Mouse (Mus musculus) gastrocnemius, adult 8-10 months (tissue): ENCODE data around the gene Mroh7. TPM values are rescaled to one million over a fixed set of nuclear protein-coding genes. Genes with fewer than 3 reads are reported as not detected.

ENCODE experiments used
- DNase-seq, 2 experiments: peaks; one replicate each; pipeline ENCODE4 v3.0.0; 2022; ENCODE audit warnings: low spot score in 2 of 2
- total RNA-seq, 4 experiments: library from RNA; stranded (reverse); gene quantifications; 2 replicates each; pipeline ENCODE4 v1.2.4; 2022

Gene Mroh7
- total RNA-seq, 4 experiments from 2014 or later, result 0.12 to 0.19 TPM; not detected in 2

DNA sequence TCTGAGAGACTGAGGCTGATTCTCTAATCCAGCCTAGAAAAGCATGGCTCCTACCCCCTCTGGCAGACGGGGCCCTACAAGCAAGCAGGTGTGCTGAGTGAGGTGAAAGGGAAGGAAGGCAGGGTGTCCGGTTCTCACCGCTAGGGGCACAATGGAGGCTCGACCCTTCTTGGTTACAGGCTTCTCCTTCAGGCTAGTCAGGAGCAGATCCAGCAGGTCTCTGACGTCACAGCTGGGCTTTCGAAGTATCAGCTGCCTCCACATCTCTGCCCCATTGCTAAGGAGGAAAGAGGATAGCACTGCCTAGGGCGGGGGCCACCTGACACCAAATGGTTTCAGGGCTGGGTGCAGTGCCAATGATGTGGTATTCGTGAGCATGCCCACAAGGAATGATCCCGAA lies 30.7 kb downstream of the Mroh7 start:
- DNase-seq, result peak in 1 of 2 experiments; percentile 21

DNA sequence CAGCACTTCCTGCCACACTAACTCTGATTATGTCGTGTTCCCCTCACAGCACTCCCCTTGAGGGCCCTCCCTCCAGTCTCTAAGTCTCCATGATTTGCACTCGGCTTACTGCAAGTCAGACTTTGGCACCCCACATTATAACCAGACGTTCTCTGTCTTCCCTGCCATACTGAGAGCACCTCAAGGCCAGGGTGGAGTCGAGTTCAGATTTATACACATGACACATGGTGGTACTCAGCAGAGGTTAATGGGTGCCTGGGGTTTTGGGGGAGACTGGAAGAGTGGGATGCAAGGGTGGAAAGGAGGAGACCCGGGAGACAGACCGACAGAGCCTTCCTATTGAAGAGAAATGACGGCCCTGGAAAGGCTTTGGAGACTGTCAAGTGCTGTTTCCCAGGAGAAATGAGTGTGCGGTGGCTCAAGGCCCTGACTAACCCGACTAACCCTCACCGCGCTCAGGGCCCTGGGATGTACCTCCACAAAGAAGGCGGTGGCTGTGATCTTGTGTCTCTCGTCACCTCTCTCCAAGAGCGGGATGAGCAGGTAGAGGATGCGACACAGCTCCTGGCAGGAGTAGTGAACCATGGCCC lies 36.8 kb downstream of the Mroh7 start:
- no peak for DNase-seq

DNA sequence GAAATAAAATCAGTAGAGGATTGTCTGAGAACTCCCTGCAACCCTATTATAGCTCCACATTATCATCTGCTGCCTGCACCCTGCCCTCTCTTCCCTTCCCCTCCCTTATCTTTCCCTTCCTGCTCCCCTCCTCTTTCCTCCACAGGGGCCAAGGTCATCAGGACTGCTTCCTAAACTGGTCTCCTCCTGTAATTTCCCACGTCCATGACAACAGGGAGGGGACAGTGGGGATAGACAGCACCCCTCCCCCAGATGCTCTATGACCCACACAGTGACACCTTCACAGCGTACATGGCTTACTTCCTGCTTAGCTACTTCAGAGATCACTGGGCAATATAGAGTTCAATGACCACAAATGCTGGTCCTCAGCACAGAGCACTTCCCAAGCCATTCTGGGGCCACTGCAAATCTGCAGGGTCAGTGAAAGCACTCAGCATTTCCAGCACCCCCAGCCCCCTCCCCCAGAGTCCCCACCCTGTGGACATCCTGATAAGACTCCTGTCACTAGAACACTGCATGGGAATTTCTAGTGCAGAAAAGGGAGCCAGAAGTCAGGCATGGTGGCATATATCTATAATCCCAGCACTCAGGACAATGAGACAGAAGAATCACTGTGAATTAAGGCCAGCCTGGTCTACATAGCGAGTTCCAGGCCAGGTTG lies 42.0 kb downstream of the Mroh7 start:
- no peak for DNase-seq

DNA sequence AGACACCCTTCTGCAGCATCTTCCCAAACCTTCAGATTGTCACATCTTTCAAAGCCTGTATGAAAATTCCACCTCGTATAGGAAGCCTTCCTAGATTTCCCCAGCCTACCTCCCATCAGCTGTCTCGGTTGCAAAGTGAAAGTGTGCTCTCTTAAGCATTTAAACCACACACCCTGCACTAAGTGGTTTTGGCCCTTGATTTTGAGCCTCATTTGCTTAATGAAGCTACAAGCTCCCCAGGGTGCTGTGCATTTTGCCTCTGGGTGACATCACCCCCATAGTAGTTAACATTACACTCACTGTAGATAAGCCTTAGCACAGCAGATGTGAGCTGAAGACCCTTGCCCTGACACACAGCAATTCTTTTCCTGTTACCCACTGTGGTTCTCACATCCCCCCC lies 49.8 kb downstream of the Mroh7 start:
- no peak for DNase-seq

DNA sequence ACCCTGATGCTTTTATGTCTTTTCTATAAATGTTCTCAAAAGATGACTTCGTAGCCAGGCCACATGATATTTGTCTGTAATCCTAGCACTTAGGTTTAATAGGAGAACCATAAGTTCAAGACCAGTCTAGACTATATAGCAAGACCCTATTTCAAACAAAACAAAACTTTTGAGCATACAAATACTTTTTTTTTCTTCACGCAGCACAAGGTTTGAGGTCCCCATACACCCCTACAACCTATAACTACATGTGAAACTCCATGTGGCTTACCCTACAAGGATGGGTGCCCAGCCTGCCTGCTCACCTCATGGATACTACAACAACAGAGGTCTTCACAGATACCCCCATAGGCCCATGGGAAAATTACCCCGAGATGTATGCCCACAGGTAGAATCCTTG lies 51.6 kb downstream of the Mroh7 start:
- no peak for DNase-seq

DNA sequence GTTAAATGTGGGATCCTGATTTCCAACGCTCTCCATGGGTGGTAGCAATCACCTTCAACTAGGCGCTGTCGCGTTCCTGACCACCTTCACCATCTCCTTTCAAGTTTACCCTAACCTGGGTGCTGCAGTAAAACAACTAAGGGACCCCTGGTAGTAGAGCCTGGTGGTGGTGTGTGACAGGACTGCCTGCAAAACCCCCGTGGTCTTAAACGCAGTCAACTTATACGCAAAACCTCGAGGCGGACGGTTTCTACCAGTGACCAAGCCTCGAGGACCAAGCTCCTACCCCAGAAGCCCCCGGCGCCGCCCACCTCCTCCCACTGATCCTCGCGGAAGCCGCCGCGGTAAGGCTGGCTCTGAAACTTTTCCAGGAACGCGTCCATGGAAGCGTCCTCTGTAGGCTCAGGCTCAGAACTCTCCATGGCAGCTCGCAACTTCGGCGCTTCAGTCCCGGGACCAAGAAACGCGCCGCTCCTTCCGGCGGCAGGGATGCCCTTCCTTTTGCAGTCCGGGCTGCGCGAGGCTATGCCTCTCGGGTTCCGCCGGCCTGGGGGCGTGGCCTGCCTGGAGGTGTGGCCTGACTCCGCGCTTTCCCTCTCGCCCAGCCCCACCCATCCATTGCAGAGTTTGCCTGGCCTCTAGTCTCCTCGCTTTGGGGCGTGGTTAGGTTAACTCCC lies 52.1 kb downstream of the Mroh7 start, which contains the start of gene Ttc4:
Gene Ttc4 (minus strand): TSS at position 503 of the 677 bp plus-strand sequence.
- peak; percentile 77 to 84 for DNase-seq

DNA sequence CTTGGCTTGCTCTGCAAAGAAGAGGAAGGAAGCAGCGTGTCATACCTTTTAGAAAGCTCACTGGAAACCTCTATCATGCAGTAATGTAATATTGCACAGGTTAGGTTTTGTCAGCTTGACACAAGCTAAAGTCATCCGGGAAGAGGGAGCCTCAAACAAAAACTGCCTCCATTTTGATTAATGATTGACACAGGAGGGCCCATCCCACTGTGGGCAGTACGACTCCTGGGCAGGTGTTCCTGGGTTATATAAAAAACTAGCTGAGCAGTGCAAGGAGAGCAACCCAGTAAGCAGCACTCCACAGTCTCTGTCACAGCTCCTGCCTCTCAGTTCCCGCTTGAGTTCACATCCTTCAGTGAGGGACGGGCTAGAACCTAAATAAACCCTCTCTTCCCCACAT lies 54.0 kb downstream of the Mroh7 start:
- DNase-seq, result no peak

DNA sequence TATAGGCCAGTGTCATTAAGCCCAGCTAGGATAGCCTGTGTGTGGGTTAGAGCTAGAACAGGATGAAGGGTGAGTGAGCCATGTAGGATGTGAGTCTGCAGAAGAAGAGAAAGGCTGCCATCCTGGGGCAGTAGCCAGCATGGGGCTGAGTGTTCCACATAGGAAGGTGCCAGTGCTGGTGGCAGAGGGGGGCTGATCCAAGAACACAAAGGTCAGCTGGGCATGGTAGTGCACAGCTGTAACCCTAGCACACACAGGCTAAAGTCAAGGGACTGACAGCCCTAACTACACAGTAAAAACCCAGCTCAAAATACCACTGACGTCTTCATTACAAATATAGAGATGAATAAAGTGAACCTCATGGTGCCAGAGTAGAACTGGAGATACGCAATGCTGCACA lies 64.2 kb downstream of the Mroh7 start:
- DNase-seq, result peak; percentile 69 to 77

DNA sequence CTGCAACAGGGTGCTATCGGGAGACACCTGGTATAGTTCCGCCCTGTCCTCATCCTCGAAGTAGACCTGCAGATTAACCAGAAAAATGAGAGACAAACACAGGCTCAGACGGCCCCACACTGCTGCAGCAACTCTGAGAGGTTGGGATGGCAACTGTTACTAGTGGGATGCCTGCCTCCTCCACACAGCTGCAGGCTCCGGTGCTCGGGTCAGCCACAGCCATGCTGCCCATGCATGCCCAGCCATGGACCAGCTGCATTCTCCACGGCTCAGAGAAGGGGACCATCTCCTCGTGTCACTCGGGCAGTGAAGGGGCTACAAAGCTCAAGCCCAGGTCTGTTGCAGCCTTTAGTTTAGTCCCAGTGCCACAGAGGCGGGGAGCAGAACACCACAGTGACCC lies 65.1 kb downstream of the Mroh7 start:
- no peak for DNase-seq

DNA sequence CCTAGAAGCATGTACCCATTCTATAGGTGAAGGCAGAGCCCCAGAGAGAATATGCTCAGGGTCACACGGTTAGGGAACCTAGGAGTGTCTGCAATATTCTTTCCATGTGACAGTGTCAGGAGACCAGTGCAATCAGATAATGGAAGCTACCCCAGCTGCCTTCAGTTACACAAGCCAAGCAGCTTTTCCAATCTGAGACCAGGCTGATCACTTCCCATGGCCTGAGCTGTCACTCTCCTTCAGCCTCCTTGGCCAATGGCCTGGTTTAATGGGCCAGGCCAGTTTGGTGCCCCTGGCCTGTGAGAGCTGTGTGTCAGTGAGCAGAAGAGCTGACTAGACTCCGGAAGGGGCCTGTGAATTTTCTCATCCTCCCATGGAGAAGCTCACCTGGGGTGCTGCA lies 65.5 kb downstream of the Mroh7 start:
- no peak for DNase-seq

DNA sequence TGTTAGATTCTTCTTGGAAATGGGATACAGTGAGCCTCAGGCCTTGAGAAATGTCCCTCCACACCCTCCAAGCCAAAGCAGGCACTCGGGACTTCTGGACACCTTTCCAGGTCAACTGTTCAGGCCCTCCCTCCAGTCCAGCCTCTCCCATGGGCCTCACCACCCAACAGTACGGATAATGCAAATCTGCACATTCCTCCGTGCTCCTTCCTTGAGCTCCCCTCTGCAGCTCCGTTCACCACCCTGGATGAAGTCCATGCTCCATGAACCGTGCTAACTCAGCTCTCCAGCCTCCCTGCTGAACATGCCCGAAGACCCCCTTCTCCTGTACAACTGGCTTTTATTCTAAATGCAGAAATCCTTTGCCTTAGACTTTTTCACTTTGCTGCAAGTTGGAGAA lies 66.0 kb downstream of the Mroh7 start:
- DNase-seq, result no peak

DNA sequence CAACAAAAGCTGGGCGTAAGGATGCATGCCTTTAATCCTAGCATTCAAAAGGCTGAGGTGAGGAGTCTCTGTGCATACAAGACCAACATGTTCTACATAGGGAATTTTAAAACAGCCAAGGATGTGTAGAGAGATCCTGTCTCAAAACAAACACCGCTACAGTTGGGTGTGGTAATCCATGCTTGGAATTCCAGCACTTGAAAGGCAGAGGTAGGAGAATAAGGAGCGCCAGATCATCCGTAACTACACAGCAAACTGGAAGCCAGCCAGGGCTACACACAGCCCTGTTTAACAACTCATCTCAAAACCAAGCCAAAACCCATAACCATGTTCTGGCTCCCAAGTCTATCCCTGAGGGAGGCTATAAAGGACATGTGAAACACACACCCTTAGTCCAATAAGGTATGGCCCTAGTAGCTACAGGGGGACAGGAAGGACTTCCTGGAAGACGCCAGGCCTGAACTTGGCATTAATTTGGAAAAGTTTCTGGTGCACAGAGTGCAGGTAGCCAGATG lies 66.7 kb downstream of the Mroh7 start:
- DNase-seq, result no peak

DNA sequence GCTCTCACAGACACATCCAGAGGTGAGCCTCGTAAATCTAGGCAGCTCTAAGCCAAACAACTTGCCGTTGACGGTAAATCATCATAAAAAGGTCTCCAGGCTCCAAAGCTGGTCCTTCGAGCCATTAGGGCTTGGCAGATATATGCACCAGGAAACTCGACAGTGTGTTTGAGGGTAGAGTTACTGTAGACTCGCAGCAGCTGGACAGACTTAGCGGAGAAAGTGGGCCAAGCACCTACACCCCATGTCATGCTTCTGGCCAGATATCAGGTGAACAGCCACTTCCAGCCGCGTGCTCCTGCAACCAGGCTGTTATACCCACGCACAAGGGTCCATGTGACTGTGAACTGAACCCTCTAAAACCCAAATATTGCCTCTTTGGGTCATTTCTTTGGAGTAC lies 75.0 kb downstream of the Mroh7 start:
- DNase-seq, result peak in 1 of 2 experiments; percentile 44

DNA sequence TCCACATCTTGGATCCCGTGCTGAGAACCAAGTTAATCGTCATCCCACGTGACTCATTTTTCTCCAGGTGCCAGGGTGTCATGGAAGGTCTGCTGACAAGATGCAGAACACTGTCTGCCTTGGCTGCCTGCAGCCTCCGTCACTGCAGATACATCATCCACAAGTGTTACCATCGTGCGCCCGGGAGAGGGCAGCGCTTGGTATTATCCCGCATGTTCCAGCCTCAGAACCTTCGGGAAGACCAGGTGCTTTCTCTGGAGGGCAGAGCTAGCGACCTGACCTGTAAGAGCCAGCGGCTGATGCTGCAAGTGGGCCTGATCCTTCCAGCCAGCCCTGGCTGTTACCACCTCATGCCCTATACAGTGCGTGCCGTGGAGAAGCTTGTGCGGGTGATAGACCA lies 77.7 kb downstream of the Mroh7 start:
- DNase-seq, result no peak

DNA sequence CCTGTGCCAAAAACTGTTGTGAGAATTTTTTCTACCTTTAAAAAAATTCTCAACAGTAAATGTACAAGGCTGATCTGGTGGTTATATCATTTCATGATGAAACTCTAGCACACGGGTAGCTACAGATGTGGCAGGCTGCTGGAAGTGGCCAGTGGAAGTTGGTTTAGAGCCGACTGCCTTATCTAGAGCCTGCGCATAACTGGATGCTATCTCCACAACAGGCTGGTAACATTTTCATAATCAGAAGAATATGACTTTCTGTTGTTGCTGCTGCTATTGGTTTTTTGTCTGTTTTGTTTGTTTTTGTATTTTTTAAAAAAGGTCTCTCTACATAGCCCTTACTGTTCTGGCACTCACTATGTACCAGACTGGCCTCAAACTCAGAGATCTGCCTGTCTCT lies 78.2 kb downstream of the Mroh7 start:
- no peak for DNase-seq

DNA sequence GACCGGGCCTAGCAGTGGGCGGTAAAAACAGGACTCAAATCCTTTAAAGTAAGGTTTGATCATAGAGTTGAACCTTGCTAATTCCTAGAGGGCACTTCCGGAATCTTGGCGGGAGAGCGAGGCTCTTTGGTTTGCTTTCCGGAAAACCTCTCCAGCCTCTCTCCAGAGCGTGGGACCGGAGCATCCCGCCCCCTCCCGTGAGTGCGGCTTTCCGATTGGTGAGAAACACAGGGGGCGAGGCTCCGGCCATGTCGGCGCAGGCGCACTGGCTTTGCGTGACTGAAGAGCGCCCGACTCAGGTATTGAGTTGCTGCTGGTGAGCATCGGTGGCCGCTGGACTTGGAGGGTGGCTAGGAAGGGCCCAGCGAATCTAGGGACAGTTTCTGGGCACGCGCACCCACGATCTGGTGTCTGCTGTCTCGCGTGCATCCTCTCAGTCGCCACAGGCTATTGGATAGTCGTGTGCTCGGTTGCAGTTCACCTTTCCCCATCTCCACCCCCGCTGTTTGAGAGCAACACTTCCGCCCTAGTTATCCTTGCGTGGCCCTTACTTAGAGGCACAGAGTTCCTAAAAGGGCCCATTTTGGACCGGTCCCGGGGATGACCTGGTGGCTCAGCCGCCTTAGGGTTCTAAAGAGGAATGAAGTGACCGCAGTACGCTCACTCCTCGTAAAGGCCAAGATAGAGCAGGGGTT lies 79.7 kb downstream of the Mroh7 start, which contains the start of gene Pars2:
Gene Pars2 (plus strand): TSS at position 237 of the 695 bp plus-strand sequence.
- peak; percentile 94 to 95 for DNase-seq

DNA sequence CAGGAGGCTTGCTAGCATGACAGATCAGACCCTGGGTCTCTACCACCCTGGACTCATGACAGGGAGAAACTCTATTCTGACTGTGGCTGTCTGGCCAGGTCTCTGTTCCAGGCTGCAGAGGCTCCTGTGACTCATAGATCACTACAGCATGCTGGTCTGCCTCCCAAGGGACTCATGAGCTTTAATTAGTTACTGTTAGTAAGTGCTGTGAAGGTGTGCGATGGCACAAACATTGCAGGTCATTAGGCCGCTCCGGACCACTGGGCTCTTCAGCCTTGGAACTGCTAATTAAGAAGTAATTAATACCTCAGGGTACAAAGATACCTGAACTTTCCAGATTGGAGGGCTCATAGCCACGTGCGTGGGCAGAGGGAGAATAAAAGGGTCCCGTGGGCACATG lies 83.6 kb downstream of the Mroh7 start:
- no peak for DNase-seq

DNA sequence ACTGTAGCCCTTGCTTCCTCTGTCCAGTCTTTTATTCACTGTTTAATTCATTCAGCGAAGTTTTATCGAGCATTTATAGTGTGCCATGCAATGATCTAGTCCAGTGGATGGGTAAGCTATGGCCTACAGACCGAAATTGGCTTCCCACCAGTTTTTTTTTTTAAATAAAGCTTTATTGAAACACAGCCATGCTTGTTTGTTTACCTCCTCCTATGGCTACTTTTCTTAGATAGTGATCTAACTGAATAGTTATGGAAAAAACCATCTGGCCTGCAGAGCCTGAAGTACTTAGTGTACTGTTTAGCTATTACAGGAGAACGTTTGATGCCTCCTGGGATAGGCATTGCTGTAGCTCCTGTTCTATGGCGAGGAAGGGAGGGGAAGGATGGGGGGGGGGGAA lies 84.9 kb downstream of the Mroh7 start:
- DNase-seq, result no peak

DNA sequence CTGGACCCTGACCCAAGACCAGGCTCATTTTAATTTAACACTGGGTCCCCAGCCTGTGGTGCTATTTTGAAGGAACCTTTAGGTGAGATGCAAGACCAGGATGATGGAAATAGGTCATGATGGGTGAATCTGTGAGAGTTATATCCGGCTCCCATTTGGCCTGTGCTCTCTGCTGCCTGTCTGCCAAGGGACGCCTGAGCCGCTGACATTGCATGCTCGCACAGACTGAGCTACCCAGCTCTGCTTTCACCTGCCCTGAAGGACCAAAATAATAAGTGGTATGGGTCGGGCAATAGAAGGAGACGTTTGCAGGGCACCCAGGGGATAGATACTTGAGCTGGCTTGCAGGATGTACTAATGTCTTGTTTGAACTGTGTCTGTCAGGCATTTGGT lies 86.5 kb downstream of the Mroh7 start:
- peak; percentile 58 to 59 for DNase-seq

DNA sequence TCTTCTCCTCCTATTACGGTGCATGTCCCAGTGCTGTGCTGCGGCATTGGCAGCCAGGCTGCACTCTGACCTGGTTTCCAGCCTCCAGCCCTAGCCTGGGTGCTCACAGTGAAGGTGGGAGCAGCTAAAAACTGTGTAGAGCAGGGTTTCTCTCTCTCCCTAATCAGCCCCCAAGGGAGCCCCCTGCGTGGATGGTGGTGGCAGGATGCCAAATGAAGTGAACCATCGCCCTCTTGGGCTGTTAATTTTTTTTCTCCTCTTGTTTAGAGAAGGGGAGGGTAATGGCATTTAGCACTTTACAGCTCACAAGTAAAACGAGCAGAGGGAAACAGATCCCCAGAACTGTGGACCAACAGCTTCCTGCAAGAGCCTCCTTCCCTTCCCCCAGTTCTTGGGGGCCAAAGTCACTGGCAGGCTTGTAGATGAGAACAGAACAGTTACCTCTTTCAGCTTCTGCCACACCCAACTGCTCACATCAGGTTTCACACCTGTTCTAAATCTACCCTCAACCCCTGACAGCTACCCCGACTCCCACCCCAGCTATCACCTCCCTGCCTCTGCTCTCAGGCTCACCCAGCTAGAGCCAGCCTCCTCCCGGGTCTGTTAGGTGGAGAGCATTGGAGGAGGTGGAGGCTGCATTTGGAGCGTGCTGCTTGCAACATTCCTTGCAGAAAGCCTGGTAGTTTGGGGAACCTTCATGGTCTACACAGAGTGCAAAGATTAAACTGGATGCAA lies 87.1 kb downstream of the Mroh7 start:
- DNase-seq, result no peak

DNA sequence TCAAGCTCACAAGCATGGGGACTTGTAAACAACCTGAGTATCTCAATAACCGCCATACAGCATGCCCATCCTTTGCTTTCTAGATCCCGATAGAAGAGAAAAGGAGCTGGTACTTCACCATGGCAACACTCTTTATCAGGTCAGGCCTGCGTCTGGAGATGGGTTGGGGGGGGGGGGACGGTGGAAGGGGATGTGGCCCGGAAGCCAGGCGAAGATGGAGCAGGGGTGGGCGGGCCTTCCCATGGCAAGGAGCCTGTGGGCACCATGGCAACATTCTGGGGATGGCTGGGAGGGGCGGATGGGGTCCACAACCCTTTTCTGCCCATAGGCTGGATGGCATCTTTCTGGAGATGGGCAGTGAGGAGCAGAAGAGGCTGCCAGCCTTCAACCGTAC lies 96.6 kb downstream of the Mroh7 start:
- DNase-seq, result no peak
